Mouse (Mus musculus): ENCODE results near the gene Slfn9. TPM values are rescaled to one million over a fixed set of nuclear protein-coding genes. Genes with fewer than 3 reads are reported as not detected.
"Not testable (repeated sequence)": the region's sequence is repeated elsewhere in the genome, so short reads cannot be mapped to it uniquely, and the experiment has no call there.

Slfn9 gene
- polyA plus RNA-seq, 1 experiment from 2014 or later, result 19.5 TPM

GRCm38 (mm10) chr11:83016093-83016492 lies 24.5 kb upstream of the Slfn9 start:
- Histone ChIP-seq H3K27me3 (replicated peaks; ENCODE audit: control insufficient read depth, insufficient read depth, low read length) (no peaks in the 10 kb centered on the region), H3K4me3 (ENCODE audit: low read depth, low read length) (no peak overlapping the region), H3K4me2 (ENCODE audit: low read length) (no peak overlapping the region), H3K4me1 (replicated peaks; ENCODE audit: control insufficient read depth, insufficient read depth, low read length) (no peaks in the 10 kb centered on the region), H3K36me3 (ENCODE audit: control insufficient read depth, insufficient read depth, low read length) (no peaks in the 10 kb centered on the region), H3K9me3 (ENCODE audit: control insufficient read depth, low read length) (no peaks in the 10 kb centered on the region), H3K27ac (ENCODE audit: low read depth) (no peak overlapping the region), H3K9ac (ENCODE audit: low read length) (no peak overlapping the region)
- ATAC-seq (replicated peaks; ENCODE audit: low FRiP score, low TSS enrichment, low read depth) (no peak), DNase-seq (ENCODE audit: low spot score) (no peak)

GRCm38 (mm10) chr11:83013356-83013755 lies 21.7 kb upstream of the Slfn9 start:
- 75% methylated on average over 1 of the region's 1 CpGs for WGBS
- no peak for DNase-seq (ENCODE audit: low spot score)
- Histone ChIP-seq H3K4me3 (ENCODE audit: low read depth, low read length) (no peak overlapping the region), H3K9me3 (ENCODE audit: control insufficient read depth, low read length) (no peaks in the 10 kb centered on the region), H3K4me1 (replicated peaks; ENCODE audit: control insufficient read depth, insufficient read depth, low read length) (no peaks in the 10 kb centered on the region), H3K36me3 (ENCODE audit: control insufficient read depth, insufficient read depth, low read length) (no peaks in the 10 kb centered on the region), H3K9ac (ENCODE audit: low read length) (no peak overlapping the region), H3K27ac (ENCODE audit: low read depth) (no peak overlapping the region), H3K4me2 (ENCODE audit: low read length) (no peak overlapping the region), H3K27me3 (replicated peaks; ENCODE audit: control insufficient read depth, insufficient read depth, low read length) (no peaks in the 10 kb centered on the region)
- no peak for ATAC-seq (replicated peaks; ENCODE audit: low FRiP score, low TSS enrichment, low read depth)

- H3K27me3 ChIP-seq (replicated peaks; ENCODE audit: control insufficient read depth, insufficient read depth, low read length); H3K4me1 ChIP-seq (replicated peaks; ENCODE audit: control insufficient read depth, insufficient read depth, low read length); H3K9me3 ChIP-seq (ENCODE audit: control insufficient read depth, low read length); H3K36me3 ChIP-seq (ENCODE audit: control insufficient read depth, insufficient read depth, low read length): not testable (repeated sequence)
- H3K4me2 ChIP-seq (ENCODE audit: low read length), result peak overlapping the region; percentile 82
- H3K27ac ChIP-seq (ENCODE audit: low read depth), result peak overlapping the region; percentile 47; the same call in 1 of the 2 replicates
- WGBS, result 15% methylated on average over 17 of the region's 19 CpGs
- H3K4me3 ChIP-seq (ENCODE audit: low read depth, low read length), result peak overlapping the region; percentile 34
- ATAC-seq (replicated peaks; ENCODE audit: low FRiP score, low TSS enrichment, low read depth), result peak; percentile 39
- H3K9ac ChIP-seq (ENCODE audit: low read length), result peak overlapping the region; percentile 45
- peak; percentile 76 for DNase-seq (ENCODE audit: low spot score)
Observed at GRCm38 (mm10) chr11:82990612-82991385, 831 bp downstream of the Slfn9 start.

- ATAC-seq (replicated peaks; ENCODE audit: low FRiP score, low TSS enrichment, low read depth), result 0 out of 2 replicates have a peak, but pooled peaks have one; percentile 49
- H3K9me3 ChIP-seq (ENCODE audit: control insufficient read depth, low read length), result 0 out of 2 replicates have a peak, but pooled peaks cover 3% of the 10 kb centered on the region
Observed at GRCm38 (mm10) chr11:82989357-82989756, 2.3 kb downstream of the Slfn9 start.

GRCm38 (mm10) chr11:82987621-82988020 lies 4.0 kb downstream of the Slfn9 start:
- H3K36me3 ChIP-seq (ENCODE audit: control insufficient read depth, insufficient read depth, low read length), result peaks cover 18% of the 10 kb centered on the region; the same call in 1 of the 2 replicates
- no peak overlapping the region for H3K9ac ChIP-seq (ENCODE audit: low read length)
- no peak overlapping the region for H3K27ac ChIP-seq (ENCODE audit: low read depth)
- H3K9me3 ChIP-seq (ENCODE audit: control insufficient read depth, low read length), result 0 out of 2 replicates have a peak, but pooled peaks cover 3% of the 10 kb centered on the region
- no peak for DNase-seq (ENCODE audit: low spot score)
- H3K4me3 ChIP-seq (ENCODE audit: low read depth, low read length), result no peak overlapping the region
- H3K4me2 ChIP-seq (ENCODE audit: low read length), result no peak overlapping the region
- H3K27me3 ChIP-seq (replicated peaks; ENCODE audit: control insufficient read depth, insufficient read depth, low read length), result no peaks in the 10 kb centered on the region
- peaks cover 3% of the 10 kb centered on the region; the same call in 1 of the 2 replicates for H3K4me1 ChIP-seq (replicated peaks; ENCODE audit: control insufficient read depth, insufficient read depth, low read length)
- 88% methylated on average over 6 of the region's 6 CpGs for WGBS
- ATAC-seq (replicated peaks; ENCODE audit: low FRiP score, low TSS enrichment, low read depth), result no peak

More at GRCm38 (mm10) chr11:82989357-82989756, 2.3 kb downstream of the Slfn9 start:
- peak overlapping the region; percentile 82 for H3K4me2 ChIP-seq (ENCODE audit: low read length)
- peaks cover 3% of the 10 kb centered on the region; the same call in 1 of the 2 replicates for H3K4me1 ChIP-seq (replicated peaks; ENCODE audit: control insufficient read depth, insufficient read depth, low read length)
- no peak overlapping the region for H3K27ac ChIP-seq (ENCODE audit: low read depth)
- H3K4me3 ChIP-seq (ENCODE audit: low read depth, low read length), result peak overlapping the region; percentile 34
- WGBS, result 19% methylated on average over 12 of the region's 12 CpGs
- DNase-seq (ENCODE audit: low spot score), result peak; percentile 58
- H3K27me3 ChIP-seq (replicated peaks; ENCODE audit: control insufficient read depth, insufficient read depth, low read length), result no peaks in the 10 kb centered on the region
- no peak overlapping the region for H3K9ac ChIP-seq (ENCODE audit: low read length)
- H3K36me3 ChIP-seq (ENCODE audit: control insufficient read depth, insufficient read depth, low read length), result peaks cover 13% of the 10 kb centered on the region; the same call in 1 of the 2 replicates

GRCm38 (mm10) chr11:82983193-82983592 lies 8.4 kb downstream of the Slfn9 start:
- no peaks in the 10 kb centered on the region for H3K27me3 ChIP-seq (replicated peaks; ENCODE audit: control insufficient read depth, insufficient read depth, low read length)
- DNase-seq (ENCODE audit: low spot score) (no peak), ATAC-seq (replicated peaks; ENCODE audit: low FRiP score, low TSS enrichment, low read depth) (no peak)
- H3K4me1 ChIP-seq (replicated peaks; ENCODE audit: control insufficient read depth, insufficient read depth, low read length), result no peaks in the 10 kb centered on the region
- H3K4me3 ChIP-seq (ENCODE audit: low read depth, low read length), result no peak overlapping the region
- peaks cover 30% of the 10 kb centered on the region; the same call in 1 of the 2 replicates for H3K36me3 ChIP-seq (ENCODE audit: control insufficient read depth, insufficient read depth, low read length)
- no peak overlapping the region for H3K9ac ChIP-seq (ENCODE audit: low read length)
- H3K9me3 ChIP-seq (ENCODE audit: control insufficient read depth, low read length), result 0 out of 2 replicates have a peak, but pooled peaks cover 3% of the 10 kb centered on the region
- H3K4me2 ChIP-seq (ENCODE audit: low read length), result no peak overlapping the region
- no peak overlapping the region for H3K27ac ChIP-seq (ENCODE audit: low read depth)
- 85% methylated on average over 17 of the region's 17 CpGs for WGBS

GRCm38 (mm10) chr11:82982409-82982808 lies 9.2 kb downstream of the Slfn9 start:
- not testable (repeated sequence) for ATAC-seq (replicated peaks; ENCODE audit: low FRiP score, low TSS enrichment, low read depth); H3K9ac ChIP-seq (ENCODE audit: low read length); H3K27me3 ChIP-seq (replicated peaks; ENCODE audit: control insufficient read depth, insufficient read depth, low read length); DNase-seq (ENCODE audit: low spot score); H3K9me3 ChIP-seq (ENCODE audit: control insufficient read depth, low read length); H3K4me2 ChIP-seq (ENCODE audit: low read length); H3K4me1 ChIP-seq (replicated peaks; ENCODE audit: control insufficient read depth, insufficient read depth, low read length); H3K27ac ChIP-seq (ENCODE audit: low read depth); H3K4me3 ChIP-seq (ENCODE audit: low read depth, low read length)
- peaks cover 30% of the 10 kb centered on the region; the same call in 1 of the 2 replicates for H3K36me3 ChIP-seq (ENCODE audit: control insufficient read depth, insufficient read depth, low read length)
- WGBS, result 87% methylated on average over 2 of the region's 2 CpGs

GRCm38 (mm10) chr11:82973916-82974315 lies 17.7 kb downstream of the Slfn9 start:
- Histone ChIP-seq H3K4me3 (ENCODE audit: low read depth, low read length) (no peak overlapping the region), H3K36me3 (ENCODE audit: control insufficient read depth, insufficient read depth, low read length) (no peaks in the 10 kb centered on the region), H3K27me3 (replicated peaks; ENCODE audit: control insufficient read depth, insufficient read depth, low read length) (no peaks in the 10 kb centered on the region), H3K9me3 (ENCODE audit: control insufficient read depth, low read length) (no peaks in the 10 kb centered on the region), H3K4me1 (replicated peaks; ENCODE audit: control insufficient read depth, insufficient read depth, low read length) (0 out of 2 replicates have a peak, but pooled peaks cover 7% of the 10 kb centered on the region), H3K4me2 (ENCODE audit: low read length) (no peak overlapping the region), H3K27ac (ENCODE audit: low read depth) (no peak overlapping the region), H3K9ac (ENCODE audit: low read length) (no peak overlapping the region)
- ATAC-seq (replicated peaks; ENCODE audit: low FRiP score, low TSS enrichment, low read depth), result no peak
- DNase-seq (ENCODE audit: low spot score), result no peak
- WGBS, result 19% methylated on average over 5 of the region's 5 CpGs
